In genomic region chr1:192343996-192344395, GRCm38 (mm10) we compare ENCODE assay signal across 16 mouse cellular contexts.
"Had no signal": no experiment of that assay in that cellular context is flagged by ENCODE, and none has a peak within 500 bp of the region (broad histone marks: within the 10 kb centered on the region; RNA-seq: fewer than 3 reads in every experiment).

No protein-coding gene starts in this region.

- H3K27me3 ChIP-seq: midbrain, embryonic 13.5 days; midbrain, embryonic 15.5 days; neural tube, embryonic 12.5 days; stomach, embryonic 15.5 days had no signal

- ATAC-seq: midbrain, embryonic 13.5 days; midbrain, embryonic 15.5 days had no signal

- H3K27ac ChIP-seq: macrophage; midbrain, embryonic 13.5 days; midbrain, embryonic 15.5 days; neural tube, embryonic 12.5 days; stomach, embryonic 15.5 days; stomach, postnatal 0 days had no signal

- H3K4me3 ChIP-seq: megakaryocyte, embryonic 14.5 days; midbrain, embryonic 13.5 days; midbrain, embryonic 15.5 days; neural tube, embryonic 12.5 days; stomach, embryonic 15.5 days had no signal

- H3K4me2 ChIP-seq: lung, embryonic 14.5 days; midbrain, embryonic 11.5 days; midbrain, embryonic 13.5 days; midbrain, embryonic 15.5 days; neural tube, embryonic 12.5 days; stomach, embryonic 15.5 days had no signal

- DNase-seq: lung, adult 18-20 months; lung, embryonic 14.5 days; lung, postnatal 10 days; lung, postnatal 36 days; right cerebral cortex, postnatal 14 days; thymus, adult 2 months; thymus, postnatal 25 days; thymus, postnatal 4 days had no signal

- H3K36me3 ChIP-seq: midbrain, embryonic 13.5 days; midbrain, embryonic 15.5 days; neural tube, embryonic 12.5 days; stomach, embryonic 15.5 days had no signal

- H3K9ac ChIP-seq: lung, embryonic 14.5 days; midbrain, embryonic 13.5 days; midbrain, embryonic 15.5 days; neural tube, embryonic 12.5 days; stomach, embryonic 15.5 days had no signal

- H3K4me1 ChIP-seq: megakaryocyte, embryonic 14.5 days; midbrain, embryonic 15.5 days; neural tube, embryonic 12.5 days; stomach, embryonic 15.5 days had no signal

- H3K9me3 ChIP-seq: megakaryocyte, embryonic 14.5 days; midbrain, embryonic 15.5 days; neural tube, embryonic 12.5 days; stomach, embryonic 15.5 days had no signal
